In the genomic region with DNA sequence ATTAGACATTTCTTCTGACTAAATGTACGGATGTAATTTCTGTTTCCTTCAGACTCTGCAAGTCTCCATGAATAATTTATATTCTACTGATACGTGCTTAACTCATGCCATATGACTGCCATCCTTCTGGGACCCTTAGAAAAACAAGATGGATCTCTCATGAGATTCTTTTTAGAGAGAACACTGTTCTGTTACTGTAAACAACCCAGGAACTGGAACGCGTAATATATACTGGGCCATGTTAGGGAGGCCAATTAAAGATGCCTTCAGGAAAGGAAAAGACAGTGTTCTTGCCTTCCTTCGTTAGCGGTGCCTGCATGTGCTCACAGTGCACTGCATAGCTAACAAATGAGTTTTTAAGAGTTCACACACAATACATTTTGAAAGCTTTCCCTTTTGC, we compare ENCODE assay signal across 18 mouse cellular contexts. TPM values are rescaled to one million over a fixed set of nuclear protein-coding genes. Genes with fewer than 3 reads are reported as not detected.
DNase-seq lines count a peak whose midpoint lies in the region; ATAC-seq and TF ChIP-seq lines count a peak whose summit lies in the region.
"Had no signal": no experiment of that assay in that cellular context is flagged by ENCODE, and none has a peak within 500 bp of the region (broad histone marks: within the 10 kb centered on the region; RNA-seq: fewer than 3 reads in every experiment).

No protein-coding gene starts in this region.

- 61% methylated on average over 6 of the region's 6 CpGs for WGBS in hindbrain, embryonic 13.5 days
- WGBS in hindbrain, embryonic 11.5 days, result 72% methylated on average over 6 of the region's 6 CpGs
- WGBS in neural tube, embryonic 13.5 days, result 52% methylated on average over 6 of the region's 6 CpGs
- WGBS in neural tube, embryonic 15.5 days, result 55% methylated on average over 6 of the region's 6 CpGs
- whole genome bisulfite sequencing in forebrain, postnatal 0 days, result 27% methylated on average over 6 of the region's 6 CpGs

- no peaks in the 10 kb centered on the region for H3K9me3 ChIP-seq in hindbrain, embryonic 13.5 days
- no peaks in the 10 kb centered on the region for H3K9me3 ChIP-seq in hindbrain, embryonic 11.5 days (ENCODE audit: control insufficient read depth, low read length)
- no peaks in the 10 kb centered on the region for H3K9me3 ChIP-seq in neural tube, embryonic 13.5 days
- H3K9me3 ChIP-seq in neural tube, embryonic 15.5 days (replicated peaks), result no peaks in the 10 kb centered on the region
- H3K9me3 ChIP-seq in forebrain, postnatal 0 days (ENCODE audit: low read length), result no peaks in the 10 kb centered on the region
- H3K9me3 ChIP-seq: neural tube, embryonic 12.5 days had no signal

- no peak overlapping the region for H3K4me2 ChIP-seq in hindbrain, embryonic 13.5 days
- no peak overlapping the region for H3K4me2 ChIP-seq in hindbrain, embryonic 11.5 days (replicated peaks; ENCODE audit: low read depth, low read length)
- no peak overlapping the region for H3K4me2 ChIP-seq in neural tube, embryonic 13.5 days
- no peak overlapping the region for H3K4me2 ChIP-seq in neural tube, embryonic 15.5 days
- H3K4me2 ChIP-seq in forebrain, postnatal 0 days (ENCODE audit: low read depth), result no peak overlapping the region
- H3K4me2 ChIP-seq: heart, embryonic 11.5 days; neural tube, embryonic 12.5 days had no signal

- no peak overlapping the region for H3K4me3 ChIP-seq in hindbrain, embryonic 13.5 days
- no peak overlapping the region for H3K4me3 ChIP-seq in hindbrain, embryonic 11.5 days (ENCODE audit: low read depth, low read length)
- H3K4me3 ChIP-seq in neural tube, embryonic 13.5 days, result no peak overlapping the region
- no peak overlapping the region for H3K4me3 ChIP-seq in neural tube, embryonic 15.5 days (replicated peaks)
- H3K4me3 ChIP-seq in forebrain, postnatal 0 days (ENCODE audit: low read depth, low read length), result no peak overlapping the region
- H3K4me3 ChIP-seq: neural tube, embryonic 12.5 days had no signal

- H3K4me1 ChIP-seq in hindbrain, embryonic 13.5 days (replicated peaks), result peaks cover 13% of the 10 kb centered on the region
- no peaks in the 10 kb centered on the region for H3K4me1 ChIP-seq in hindbrain, embryonic 11.5 days (replicated peaks; ENCODE audit: control insufficient read depth, insufficient read depth, low read length)
- H3K4me1 ChIP-seq in neural tube, embryonic 13.5 days (replicated peaks), result peaks cover 17% of the 10 kb centered on the region
- H3K4me1 ChIP-seq in neural tube, embryonic 15.5 days, result peaks cover 14% of the 10 kb centered on the region
- no peaks in the 10 kb centered on the region for H3K4me1 ChIP-seq in forebrain, postnatal 0 days (ENCODE audit: insufficient read depth)
- H3K4me1 ChIP-seq: neural tube, embryonic 12.5 days had no signal

- no peak for DNase-seq in hindbrain, embryonic 11.5 days (ENCODE audit: low spot score)
- DNase-seq in forebrain, postnatal 0 days, result no peak
- DNase-seq in heart, postnatal 14 days, result no peak
- DNase-seq: adrenal gland, postnatal 14 days; cerebellum, adult 11 months; cerebellum, postnatal 36 days; heart, postnatal 10 days; kidney, adult 8-10 months; kidney, postnatal 14 days; right cerebral cortex, postnatal 25 days had no signal

- no peaks in the 10 kb centered on the region for H3K27me3 ChIP-seq in hindbrain, embryonic 13.5 days
- no peaks in the 10 kb centered on the region for H3K27me3 ChIP-seq in hindbrain, embryonic 11.5 days (ENCODE audit: control insufficient read depth, insufficient read depth, low read length)
- no peaks in the 10 kb centered on the region for H3K27me3 ChIP-seq in neural tube, embryonic 13.5 days
- no peaks in the 10 kb centered on the region for H3K27me3 ChIP-seq in neural tube, embryonic 15.5 days (replicated peaks)
- no peaks in the 10 kb centered on the region for H3K27me3 ChIP-seq in forebrain, postnatal 0 days (ENCODE audit: insufficient read depth, low read length)
- H3K27me3 ChIP-seq: CH12.LX; neural tube, embryonic 12.5 days had no signal

- no peak overlapping the region for H3K27ac ChIP-seq in hindbrain, embryonic 13.5 days
- no peak overlapping the region for H3K27ac ChIP-seq in hindbrain, embryonic 11.5 days (ENCODE audit: low read depth, low read length)
- peak overlapping the region; percentile 24; the same call in 1 of the 2 replicates for H3K27ac ChIP-seq in neural tube, embryonic 13.5 days (replicated peaks)
- no peak overlapping the region for H3K27ac ChIP-seq in neural tube, embryonic 15.5 days (replicated peaks)
- no peak overlapping the region for H3K27ac ChIP-seq in forebrain, postnatal 0 days (ENCODE audit: low read depth, low read length)
- H3K27ac ChIP-seq: liver, embryonic 14.5 days; neural tube, embryonic 12.5 days had no signal

- peak; percentile 26; the same call in 1 of the 2 replicates for ATAC-seq in hindbrain, embryonic 13.5 days (ENCODE audit: low FRiP score)
- ATAC-seq in hindbrain, embryonic 11.5 days (ENCODE audit: low FRiP score), result no peak
- ATAC-seq in neural tube, embryonic 13.5 days (ENCODE audit: low read depth), result no peak
- ATAC-seq in neural tube, embryonic 15.5 days (ENCODE audit: low FRiP score), result no peak
- ATAC-seq in forebrain, postnatal 0 days, result peak; percentile 61
- no peak for ATAC-seq in inflammation-experienced regulatory T-cells, adult 6 months

- H3K9ac ChIP-seq in hindbrain, embryonic 13.5 days, result no peak overlapping the region
- no peak overlapping the region for H3K9ac ChIP-seq in hindbrain, embryonic 11.5 days (ENCODE audit: low read depth, low read length)
- H3K9ac ChIP-seq in neural tube, embryonic 13.5 days, result no peak overlapping the region
- H3K9ac ChIP-seq in neural tube, embryonic 15.5 days (replicated peaks), result no peak overlapping the region
- no peak overlapping the region for H3K9ac ChIP-seq in forebrain, postnatal 0 days
- H3K9ac ChIP-seq: liver, embryonic 14.5 days; neural tube, embryonic 12.5 days had no signal

- intact Hi-C loops in heart, postnatal 14 days (cut with DNase I), result no loop called here

- H3K36me3 ChIP-seq in hindbrain, embryonic 13.5 days, result no peaks in the 10 kb centered on the region
- no peaks in the 10 kb centered on the region for H3K36me3 ChIP-seq in hindbrain, embryonic 11.5 days (ENCODE audit: control insufficient read depth, insufficient read depth, low read length)
- H3K36me3 ChIP-seq in neural tube, embryonic 13.5 days, result no peaks in the 10 kb centered on the region
- no peaks in the 10 kb centered on the region for H3K36me3 ChIP-seq in neural tube, embryonic 15.5 days
- H3K36me3 ChIP-seq in forebrain, postnatal 0 days (ENCODE audit: insufficient read depth), result no peaks in the 10 kb centered on the region
- H3K36me3 ChIP-seq: neural tube, embryonic 12.5 days had no signal

- no peak for TF ChIP-seq CTCF in forebrain, postnatal 0 days (IDR thresholded peaks at IDR 0.05; ENCODE audit: low read depth)

RNA-seq across cellular contexts. Expression of a gene that starts 53.9 kb away (rescaled TPM):
- 19.1 and 19.7 TPM in 2 replicates for polyA plus RNA-seq in hindbrain, embryonic 13.5 days (2015; fragmentation: Nextera tagmentation; extraction: Ambion mirVana)
- polyA plus RNA-seq in hindbrain, embryonic 11.5 days (2014; fragmentation: Nextera tagmentation; extraction: Ambion mirVana), result 14.8 and 16.2 TPM in 2 replicates
- polyA plus RNA-seq in neural tube, embryonic 13.5 days (2015; fragmentation: Nextera tagmentation; extraction: Ambion mirVana), result 15.4 and 16.2 TPM in 2 replicates
- polyA plus RNA-seq in neural tube, embryonic 15.5 days (2015; fragmentation: Nextera tagmentation; extraction: Ambion mirVana), result 18.1 and 25.7 TPM in 2 replicates
- total RNA-seq in forebrain, postnatal 0 days (2014; rRNA removed), result 31.7 and 34.4 TPM in 2 replicates
- polyA plus RNA-seq in forebrain, postnatal 0 days (2015; fragmentation: Nextera tagmentation; extraction: Ambion mirVana), result 9.6 and 19.9 TPM in 2 replicates
- polyA plus RNA-seq in inflammation-experienced regulatory T-cells, adult 6 months (2017; shearing (Covaris generic)), result 10 to 100 TPM in 1 of 3 experiments, 1 to 10 TPM in 2; 1.3 to 34.9 (median 7.7) TPM
- total RNA-seq in heart, postnatal 14 days (2021), result 10 to 100 TPM; 16.9 to 18.0 TPM

Comparison
In these comparisons a context has a peak if more than half of its experiments do, and no peak if none do; other contexts are left out.
1. ATAC-seq: peak in hindbrain, embryonic 13.5 days (single experiment) and forebrain, postnatal 0 days (single experiment); none in hindbrain, embryonic 11.5 days (single experiment), neural tube, embryonic 13.5 days (single experiment), neural tube, embryonic 15.5 days (single experiment) and inflammation-experienced regulatory T-cells, adult 6 months (single experiment).